Mouse (Mus musculus): ENCODE measurements at regions not wholly inside any gene's neighbourhood (a gene's known extent, or its start where the extent isn't known, plus 50 kb on each side); places are given as distances from the start of the nearest gene placed in this dataset.

GRCm38 (mm10) chr8:103940958-103941532, 160.4 kb upstream of the Cdh5 start:
- no peak for DNase-seq (ENCODE audit: low spot score in 2 of 2)

DNA sequence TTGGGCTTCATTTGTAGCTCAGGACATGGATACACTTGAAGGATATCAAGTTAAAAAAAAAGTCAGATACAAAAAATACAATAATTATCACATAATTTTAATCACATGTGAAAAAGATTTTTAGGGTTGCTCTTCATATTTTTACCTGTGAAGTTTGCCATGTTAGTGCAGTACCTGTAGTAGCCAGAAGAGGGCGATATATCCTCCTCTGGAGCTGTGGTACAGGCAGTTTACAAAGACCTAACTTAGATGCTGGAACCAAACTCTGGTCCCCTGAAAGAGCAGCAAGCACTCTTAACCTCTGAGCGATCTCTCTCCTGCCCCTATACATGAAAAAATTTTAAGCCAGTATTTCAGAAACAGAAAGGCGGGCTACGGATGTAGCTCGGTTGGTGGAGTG, 153.0 kb upstream of the Cdh5 start:
- DNase-seq (ENCODE audit: low spot score in 2 of 2), result no peak

DNA sequence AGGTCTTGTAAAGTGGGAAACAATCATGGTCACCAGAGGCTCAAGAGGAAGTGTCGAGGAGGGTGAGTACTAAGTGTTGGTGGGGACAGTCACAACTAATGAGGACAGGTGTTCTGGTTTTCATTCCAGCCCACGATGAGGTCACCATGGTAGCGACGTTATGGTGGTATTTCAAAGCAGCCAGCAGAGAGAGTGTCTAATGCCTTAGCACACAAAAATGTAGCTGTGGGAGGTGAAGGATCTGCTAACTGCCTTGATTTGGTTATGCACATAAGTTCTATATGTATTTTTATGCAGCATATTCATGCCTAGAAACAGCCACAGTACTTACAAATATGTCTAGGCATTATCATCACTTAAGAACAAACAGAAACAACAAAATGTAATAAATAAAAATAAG, 151.0 kb upstream of the Cdh5 start:
- no peak for DNase-seq (ENCODE audit: low spot score in 2 of 2)

GRCm38 (mm10) chr8:103953586-103953985, 147.8 kb upstream of the Cdh5 start:
- no peak for DNase-seq (ENCODE audit: low spot score in 2 of 2)

DNA sequence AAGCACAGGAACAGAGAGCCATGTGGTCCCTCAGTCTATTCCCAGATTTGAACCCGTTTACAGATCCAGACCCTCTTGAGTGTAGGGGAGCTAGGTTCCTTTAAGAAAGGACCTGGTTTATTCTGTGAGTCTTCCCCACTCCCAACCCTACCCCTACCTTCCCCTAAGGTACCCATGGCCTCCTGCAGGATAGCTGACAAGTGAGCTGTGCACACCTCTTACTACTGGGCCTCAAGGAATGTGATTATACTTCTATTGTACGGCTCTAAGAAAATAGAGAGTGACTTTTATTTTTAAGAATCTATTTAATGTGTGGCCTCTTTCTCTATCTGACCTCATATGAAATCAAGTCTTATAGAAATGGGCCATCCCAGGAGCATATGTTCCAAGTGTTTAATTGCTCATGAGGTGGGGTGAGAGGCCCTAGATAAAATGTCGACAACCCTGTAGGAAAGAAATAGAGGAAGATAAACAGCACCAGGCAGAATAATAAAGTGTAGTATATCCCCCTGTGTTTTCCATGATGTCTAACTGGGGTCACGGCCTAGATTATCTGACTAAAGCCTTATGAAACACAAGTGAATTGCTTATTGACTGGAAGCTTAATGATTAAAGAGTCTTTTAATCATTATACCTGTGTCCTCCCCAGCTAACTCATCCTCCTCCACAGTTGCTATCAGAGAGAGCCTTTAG, 145.7 kb upstream of the Cdh5 start:
- DNase-seq (ENCODE audit: low spot score in 2 of 2), result no peak

DNA sequence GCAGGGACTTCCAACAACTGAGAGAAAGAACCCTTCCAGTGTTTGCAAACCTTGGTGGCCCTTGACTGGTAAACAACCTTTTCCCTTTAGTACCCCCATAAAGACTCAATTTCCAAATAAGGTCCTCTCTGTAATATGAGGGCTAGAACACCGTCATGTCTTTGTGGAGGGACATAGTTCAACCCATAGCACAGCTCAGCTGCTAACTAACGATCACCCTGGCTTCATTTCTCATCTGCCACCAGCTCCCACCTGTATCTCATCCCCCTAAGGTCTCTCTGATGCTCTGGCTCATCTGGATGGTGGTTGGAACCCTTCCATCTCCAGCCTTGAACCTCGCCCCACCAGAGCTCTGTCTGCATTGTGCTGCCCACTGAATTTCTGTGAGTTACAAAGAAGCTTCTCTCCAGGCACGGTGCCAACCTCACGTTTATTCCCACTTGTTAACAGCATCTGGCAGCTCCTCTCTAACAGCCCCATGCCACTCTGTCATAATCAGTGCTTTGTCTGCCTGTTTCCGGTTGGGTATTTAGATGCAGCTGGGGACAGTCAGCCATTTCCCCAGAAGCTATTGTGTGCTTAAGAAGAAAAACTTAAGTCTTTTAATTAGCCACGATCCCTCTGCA, 137.0 kb upstream of the Cdh5 start:
- DNase-seq (ENCODE audit: low spot score in 2 of 2), result no peak

GRCm38 (mm10) chr8:103969929-103970328, 131.5 kb upstream of the Cdh5 start:
- DNase-seq (ENCODE audit: low spot score in 2 of 2), result no peak

DNA sequence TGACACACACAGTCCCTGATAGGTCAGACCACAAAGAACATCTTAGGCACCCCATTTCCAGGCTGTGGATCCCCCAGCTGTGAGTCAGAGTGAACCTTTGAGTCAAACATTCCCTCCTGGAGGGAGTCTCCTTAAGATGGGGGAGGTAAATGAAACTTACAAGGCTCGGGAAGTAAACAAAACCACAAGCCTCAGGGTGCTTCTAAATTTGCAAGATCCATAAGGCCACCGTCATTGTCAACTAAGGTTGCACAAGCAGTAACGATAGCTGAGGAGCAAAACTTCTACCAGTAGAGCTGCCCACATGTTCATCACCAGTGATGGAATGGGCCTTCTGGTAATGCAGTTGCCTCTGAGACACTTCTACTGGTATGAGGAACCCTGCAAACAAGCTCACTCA, 130.9 kb upstream of the Cdh5 start:
- DNase-seq (ENCODE audit: low spot score in 2 of 2), result no peak

- no peak for DNase-seq (ENCODE audit: low spot score in 2 of 2)
Observed at GRCm38 (mm10) chr8:103970966-103971365, 130.5 kb upstream of the Cdh5 start.

DNA sequence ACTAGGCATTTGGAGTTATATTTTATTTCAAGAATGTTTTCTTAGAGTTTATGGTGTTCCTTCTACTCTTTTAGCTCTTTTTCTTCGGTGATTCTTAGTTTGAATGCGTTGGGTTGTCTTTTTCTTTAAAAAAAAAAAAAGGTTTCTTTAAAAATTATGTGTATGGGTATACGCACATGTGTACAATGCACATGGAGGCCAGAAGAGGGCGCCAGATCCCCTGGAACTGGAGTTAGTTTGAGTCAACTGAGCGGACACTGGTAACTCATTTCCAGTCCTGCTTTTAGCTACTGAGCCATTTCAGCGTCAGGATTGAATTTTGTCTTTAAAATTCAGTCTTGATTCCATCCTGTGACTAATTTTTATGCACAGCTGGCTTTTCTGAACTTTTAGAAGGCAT, 124.9 kb upstream of the Cdh5 start:
- DNase-seq (ENCODE audit: low spot score in 2 of 2), result no peak

- no peak for DNase-seq (ENCODE audit: low spot score in 2 of 2)
Observed at GRCm38 (mm10) chr8:103978948-103979347, 122.5 kb upstream of the Cdh5 start.

DNA sequence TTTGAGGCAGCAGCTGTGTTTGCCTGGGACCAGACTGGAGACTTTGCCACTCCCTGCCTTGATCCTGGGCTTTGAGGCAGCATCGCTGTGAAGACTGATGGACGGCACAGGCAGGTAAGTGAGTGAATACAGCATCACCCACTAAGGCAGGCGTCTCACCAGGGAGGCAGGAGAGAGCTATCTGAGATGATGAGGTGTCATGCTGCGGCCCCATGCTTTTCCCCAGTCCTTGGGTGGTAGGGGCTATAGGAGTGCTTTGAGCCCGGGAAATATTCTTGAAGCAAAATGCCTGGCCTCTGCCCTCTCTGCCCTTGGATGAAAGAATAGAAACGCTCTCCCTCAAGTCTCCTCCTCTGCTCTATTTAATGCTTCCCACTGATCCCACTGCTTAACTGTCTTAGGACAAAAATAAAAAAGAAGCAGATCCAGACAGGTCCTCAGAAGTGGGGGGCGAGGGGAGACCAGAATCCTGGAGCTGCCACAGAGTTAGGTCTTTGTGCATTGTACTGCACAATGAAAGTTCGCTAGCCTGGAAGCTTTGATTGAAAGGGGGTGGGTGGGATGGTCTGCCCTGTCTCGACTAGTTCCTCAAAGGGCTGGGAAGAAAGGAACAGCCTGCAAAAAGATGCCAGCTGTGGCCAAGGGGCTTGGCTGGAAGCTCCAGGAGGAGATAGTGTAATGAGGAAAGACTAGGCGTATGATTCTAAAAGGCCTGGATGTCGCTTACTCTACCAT, 117.4 kb upstream of the Cdh5 start:
- no peak for DNase-seq (ENCODE audit: low spot score in 2 of 2)

GRCm38 (mm10) chr8:103985640-103986039, 115.8 kb upstream of the Cdh5 start:
- DNase-seq (ENCODE audit: low spot score in 2 of 2), result no peak

DNA sequence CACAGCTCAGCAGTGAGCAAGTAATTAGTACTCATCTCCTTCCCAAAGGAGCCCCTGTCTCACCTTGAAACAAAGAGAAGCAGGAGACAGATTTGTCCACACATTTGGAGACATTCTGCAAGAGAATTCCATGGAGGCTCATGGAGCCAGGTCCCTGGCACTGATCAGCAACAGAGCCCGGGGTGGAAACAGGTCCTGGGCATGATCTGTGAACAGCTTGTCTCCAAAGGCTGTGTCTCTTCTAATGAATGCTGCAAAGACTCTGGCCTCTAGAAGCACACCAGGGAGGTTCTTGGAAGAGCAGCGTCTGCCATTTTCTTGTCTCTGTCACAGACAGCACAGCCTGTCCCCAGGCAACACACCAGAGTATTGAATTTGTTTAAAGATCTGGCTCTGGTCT, 107.5 kb upstream of the Cdh5 start:
- no peak for DNase-seq (ENCODE audit: low spot score in 2 of 2)

GRCm38 (mm10) chr8:103998143-103998542, 103.3 kb upstream of the Cdh5 start:
- DNase-seq (ENCODE audit: low spot score in 2 of 2), result no peak

GRCm38 (mm10) chr8:104007209-104007608, 94.2 kb upstream of the Cdh5 start:
- no peak for DNase-seq (ENCODE audit: low spot score in 2 of 2)

- DNase-seq (ENCODE audit: low spot score in 2 of 2), result no peak
Observed at GRCm38 (mm10) chr8:104008756-104009155, 92.7 kb upstream of the Cdh5 start.

GRCm38 (mm10) chr8:104009306-104009705, 92.1 kb upstream of the Cdh5 start:
- DNase-seq (ENCODE audit: low spot score in 2 of 2), result no peak

- DNase-seq (ENCODE audit: low spot score in 2 of 2), result no peak
Observed at GRCm38 (mm10) chr8:104022231-104022630, 79.2 kb upstream of the Cdh5 start.

DNA sequence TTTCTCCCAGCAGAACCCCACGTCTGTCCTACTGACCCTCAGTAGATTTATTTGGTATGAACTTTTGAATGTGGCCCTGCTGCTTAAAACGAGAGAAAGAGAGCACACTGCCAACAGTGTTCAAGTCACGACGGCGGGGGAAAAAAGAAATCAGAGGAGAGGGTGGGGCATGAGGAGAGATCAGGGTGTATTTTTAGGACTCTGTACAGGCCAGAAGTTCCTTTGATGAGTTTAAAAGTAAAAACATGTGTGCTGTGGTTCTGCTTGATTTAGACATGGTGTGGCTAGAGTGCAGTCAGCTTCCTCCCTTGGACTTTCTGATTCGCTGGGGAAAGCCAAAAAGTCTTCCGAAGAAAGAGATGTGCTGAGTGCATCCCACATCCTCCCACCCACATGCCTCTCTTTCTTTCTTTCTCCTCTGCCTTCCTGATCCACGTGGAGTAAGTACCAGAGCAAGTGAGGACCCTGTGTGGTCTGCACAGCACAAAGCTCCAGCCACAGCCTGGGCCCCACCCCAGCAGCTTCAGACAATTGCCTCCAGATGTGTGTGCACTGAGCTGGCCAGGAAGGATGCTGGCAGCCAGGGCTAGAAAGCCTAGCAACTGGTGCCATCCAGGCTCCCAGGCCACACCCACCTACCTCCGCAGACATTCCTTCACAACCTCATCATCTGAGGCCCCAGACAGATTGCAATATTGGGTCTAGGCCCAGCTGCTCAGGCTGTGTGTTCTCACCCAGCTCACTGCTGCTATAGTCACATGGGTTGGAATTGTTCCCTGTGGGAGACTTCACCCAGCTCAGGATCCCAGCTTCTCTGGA, 78.5 kb upstream of the Cdh5 start:
- no peak for DNase-seq (ENCODE audit: low spot score in 2 of 2)

DNA sequence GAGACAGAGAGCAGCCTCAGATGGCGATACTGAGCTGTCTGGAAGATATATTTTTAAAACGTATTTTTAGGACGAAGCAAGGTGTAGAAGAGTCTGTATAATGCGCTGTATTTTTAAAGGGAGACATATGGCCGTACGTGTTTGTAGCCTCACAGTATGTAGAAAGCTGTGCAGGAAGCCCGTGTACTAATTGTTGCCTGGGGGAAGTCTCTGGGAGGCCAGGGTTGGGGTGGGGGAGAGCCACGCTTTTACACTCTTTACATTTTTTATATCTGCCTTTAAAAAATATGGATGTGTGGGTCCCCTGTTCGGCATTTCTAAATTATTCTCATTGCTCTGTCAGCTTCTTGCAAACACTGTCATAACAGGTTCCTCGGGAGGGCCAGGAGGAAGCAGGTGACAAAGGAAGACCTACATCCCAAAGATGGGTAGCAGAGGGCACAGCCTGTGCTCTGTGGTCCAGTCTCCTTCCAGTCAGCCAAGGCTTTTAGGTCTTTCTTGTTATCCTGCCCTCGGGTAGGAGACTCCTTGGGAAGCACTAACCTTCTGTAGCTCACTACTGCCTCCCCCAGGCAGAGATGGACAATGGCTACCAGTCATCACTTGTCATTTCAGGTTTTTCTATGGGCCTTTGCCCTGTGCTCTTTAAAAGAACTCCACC, 74.1 kb upstream of the Cdh5 start:
- DNase-seq (ENCODE audit: low spot score in 2 of 2), result no peak

All from spleen, postnatal 36 days (tissue).